Mouse (Mus musculus) 3134 (cell line): ENCODE measurements around the gene Mdk.

Experiments used
- DNase-seq: peaks from one replicate; pipeline ENCODE4 v3.0.0-alpha.2; 2011; ENCODE audit warnings: low spot score; ENCODE audit not compliant: insufficient read length; ENCODE audit errors: extremely low read depth

Mdk gene

GRCm38 (mm10) chr2:91934826-91935525 is 2.9 kb upstream of the Mdk start:
- no peak for DNase-seq

GRCm38 (mm10) chr2:91934016-91934415 is 1.9 kb upstream of the Mdk start:
- no peak for DNase-seq

GRCm38 (mm10) chr2:91933471-91933870 is 1.4 kb upstream of the Mdk start:
- DNase-seq, result no peak

- no peak for DNase-seq
Measured at GRCm38 (mm10) chr2:91932737-91933350, 747 bp upstream of the Mdk start.

- DNase-seq, result no peak
Measured at GRCm38 (mm10) chr2:91931328-91932159, 553 bp downstream of the Mdk start.

- DNase-seq, result no peak
Measured at GRCm38 (mm10) chr2:91930761-91931291, 1.3 kb downstream of the Mdk start.

- no peak for DNase-seq
Measured at GRCm38 (mm10) chr2:91929936-91930335, 2.2 kb downstream of the Mdk start.

GRCm38 (mm10) chr2:91929455-91929854 is 2.6 kb downstream of the Mdk start:
- no peak for DNase-seq

- DNase-seq, result no peak
Measured at GRCm38 (mm10) chr2:91928534-91929350, 3.4 kb downstream of the Mdk start.

GRCm38 (mm10) chr2:91927826-91928533 is 4.1 kb downstream of the Mdk start:
- DNase-seq, result no peak

GRCm38 (mm10) chr2:91926949-91927348 is 5.1 kb downstream of the Mdk start, which contains the start of gene Chrm4:
Chrm4 (plus strand) TSS chr2:91927249.
- DNase-seq, result no peak

- no peak for DNase-seq
Measured at GRCm38 (mm10) chr2:91925442-91925841, 6.7 kb downstream of the Mdk start.

GRCm38 (mm10) chr2:91924726-91925125 is 7.4 kb downstream of the Mdk start:
- DNase-seq, result no peak

GRCm38 (mm10) chr2:91923415-91924337 is 8.4 kb downstream of the Mdk start:
- DNase-seq, result no peak

- no peak for DNase-seq
Measured at GRCm38 (mm10) chr2:91922586-91923414, 9.3 kb downstream of the Mdk start.

GRCm38 (mm10) chr2:91921790-91922570 is 10.1 kb downstream of the Mdk start:
- no peak for DNase-seq

- no peak for DNase-seq
Measured at GRCm38 (mm10) chr2:91921181-91921789, 10.8 kb downstream of the Mdk start.
